Mouse (Mus musculus) brown adipose tissue, adult 24 weeks (tissue): ENCODE data around the gene Lefty2. TPM values are rescaled to one million over a fixed set of nuclear protein-coding genes. Genes with fewer than 3 reads are reported as not detected.
A peak's percentile ranks its signal among the peaks of the same experiment; 100 is the strongest.
"Not testable (repeated sequence)": the region's sequence is repeated elsewhere in the genome, so short reads cannot be mapped to it uniquely, and the experiment has no call there.

Experiments used
- H3K27ac ChIP-seq: fragments of 200-500 bp; replicated peaks from 2 replicates; pipeline ENCODE4 v1.5.1; 2012; ENCODE audit warnings: low read depth, mild to moderate bottlenecking, low read length
- H3K4me1 ChIP-seq: fragments of 200-500 bp; 2 replicates; pipeline ENCODE4 v1.6.1; 2012; ENCODE audit warnings: low read length, mixed read lengths; ENCODE audit not compliant: control insufficient read depth, insufficient read depth, insufficient read length
- H3K4me3 ChIP-seq: fragments of 200-500 bp; 2 replicates; pipeline ENCODE4 v1.5.1; 2012; ENCODE audit warnings: low read depth, mild to moderate bottlenecking, low read length, moderate library complexity; ENCODE audit not compliant: insufficient read depth
- polyA plus RNA-seq: library from polyadenylated mRNA; stranded (reverse); fragments of >200 nt; gene quantifications from 2 replicates; pipeline ENCODE4 v1.2.4, GENCODE M21; 2012; ENCODE audit not compliant: missing spikeins, insufficient read depth, insufficient read length

Gene Lefty2
- polyA plus RNA-seq, 1 experiment = not detected

DNA sequence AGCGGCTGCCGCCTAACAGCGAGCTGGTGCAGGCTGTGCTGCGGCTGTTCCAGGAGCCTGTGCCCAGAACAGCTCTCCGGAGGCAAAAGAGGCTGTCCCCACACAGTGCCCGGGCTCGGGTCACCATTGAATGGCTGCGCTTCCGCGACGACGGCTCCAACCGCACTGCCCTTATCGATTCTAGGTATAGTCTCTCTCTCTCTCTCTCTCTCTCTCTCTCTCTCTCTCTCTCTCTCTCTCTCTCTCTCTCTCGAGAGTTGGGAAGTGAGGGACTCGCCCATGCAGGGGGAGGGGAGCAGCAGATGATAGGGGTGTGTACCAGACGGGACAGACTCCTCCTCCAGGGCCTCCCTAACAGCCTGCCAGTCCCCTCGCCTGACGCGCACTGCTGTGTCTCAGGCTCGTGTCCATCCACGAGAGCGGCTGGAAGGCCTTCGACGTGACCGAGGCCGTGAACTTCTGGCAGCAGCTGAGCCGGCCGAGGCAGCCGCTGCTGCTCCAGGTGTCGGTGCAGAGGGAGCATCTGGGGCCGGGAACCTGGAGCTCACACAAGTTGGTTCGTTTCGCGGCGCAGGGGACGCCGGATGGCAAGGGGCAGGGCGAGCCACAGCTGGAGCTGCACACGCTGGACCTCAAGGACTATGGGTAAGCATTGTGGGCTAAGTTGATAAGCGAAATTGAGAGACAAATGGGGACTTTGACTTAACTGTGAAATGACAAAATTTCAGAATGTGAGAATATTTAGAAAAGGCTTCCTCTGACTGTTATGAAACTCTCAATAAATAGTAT lies 43.9 kb downstream of the Lefty2 start:
- H3K4me1 ChIP-seq, H3K27ac ChIP-seq: not testable (repeated sequence)
- peak overlapping the region; percentile 53 for H3K4me3 ChIP-seq

GRCm38 (mm10) chr1:180937631-180938030 lies 44.7 kb downstream of the Lefty2 start:
- H3K4me3 ChIP-seq, H3K27ac ChIP-seq, H3K4me1 ChIP-seq: not testable (repeated sequence)

DNA sequence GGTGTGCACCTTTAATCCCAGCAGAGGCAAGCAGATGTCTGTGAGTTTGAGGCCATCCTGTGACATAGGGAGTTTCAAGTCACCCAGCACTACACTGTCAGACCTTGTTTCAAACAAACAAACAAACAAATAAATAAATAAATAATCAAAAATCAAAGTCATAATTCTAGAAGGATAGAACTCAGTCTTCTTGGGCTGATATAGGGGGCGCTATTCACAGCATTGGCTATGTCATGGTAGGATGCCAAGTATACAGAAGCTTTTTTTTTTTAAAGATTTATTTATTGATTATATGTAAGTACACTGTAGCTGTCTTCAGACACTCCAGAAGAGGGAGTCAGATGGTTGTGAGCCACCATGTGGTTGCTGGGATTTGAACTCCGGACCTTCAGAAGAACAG lies 45.9 kb downstream of the Lefty2 start:
- H3K4me1 ChIP-seq = peaks cover 13% of the 10 kb centered on the region
- H3K4me3 ChIP-seq, H3K27ac ChIP-seq: not testable (repeated sequence)

DNA sequence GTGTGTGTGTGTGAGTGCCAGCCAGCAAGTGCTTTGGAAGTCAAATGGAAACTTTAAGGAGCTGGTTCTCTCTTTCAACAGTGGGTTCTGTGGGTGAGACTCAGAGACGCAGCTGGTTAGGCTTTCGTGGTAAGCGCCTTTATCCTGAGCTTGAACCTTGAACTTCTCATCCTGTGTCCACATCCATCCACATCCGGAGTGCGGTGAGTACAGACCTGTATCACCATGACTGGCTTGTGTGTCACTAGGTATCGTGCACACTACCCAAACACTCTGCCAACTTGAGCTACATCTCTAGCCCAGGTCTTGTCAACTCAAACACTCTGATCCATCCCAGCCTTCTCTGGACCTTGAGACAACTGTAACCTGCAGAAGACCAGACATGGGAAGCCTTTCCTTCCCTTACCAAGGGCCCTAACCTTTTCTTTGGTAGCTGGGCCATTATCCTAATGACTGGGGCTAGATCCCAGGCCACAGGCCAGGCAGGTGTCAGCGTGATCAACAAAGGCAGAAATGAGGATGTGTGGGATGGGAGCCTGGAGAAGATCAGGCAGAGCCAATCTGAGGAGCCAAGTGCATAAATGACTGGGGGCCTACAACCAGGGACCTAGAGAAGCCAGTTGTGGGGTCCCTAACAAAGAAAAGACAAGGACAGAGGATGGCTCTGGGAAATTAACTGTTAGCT lies 48.0 kb downstream of the Lefty2 start:
- H3K4me1 ChIP-seq = peaks cover 13% of the 10 kb centered on the region
- H3K4me3 ChIP-seq = 0 out of 2 replicates have a peak overlapping the region, but pooled peaks have one; percentile 92
- H3K27ac ChIP-seq = no peak overlapping the region

- Histone ChIP-seq H3K4me3 (peak overlapping the region; percentile 92), H3K27ac (peak overlapping the region; percentile 61; the same call in 1 of the 2 replicates), H3K4me1 (peaks cover 13% of the 10 kb centered on the region)
Observed at GRCm38 (mm10) chr1:180941726-180942125, 48.8 kb downstream of the Lefty2 start.

DNA sequence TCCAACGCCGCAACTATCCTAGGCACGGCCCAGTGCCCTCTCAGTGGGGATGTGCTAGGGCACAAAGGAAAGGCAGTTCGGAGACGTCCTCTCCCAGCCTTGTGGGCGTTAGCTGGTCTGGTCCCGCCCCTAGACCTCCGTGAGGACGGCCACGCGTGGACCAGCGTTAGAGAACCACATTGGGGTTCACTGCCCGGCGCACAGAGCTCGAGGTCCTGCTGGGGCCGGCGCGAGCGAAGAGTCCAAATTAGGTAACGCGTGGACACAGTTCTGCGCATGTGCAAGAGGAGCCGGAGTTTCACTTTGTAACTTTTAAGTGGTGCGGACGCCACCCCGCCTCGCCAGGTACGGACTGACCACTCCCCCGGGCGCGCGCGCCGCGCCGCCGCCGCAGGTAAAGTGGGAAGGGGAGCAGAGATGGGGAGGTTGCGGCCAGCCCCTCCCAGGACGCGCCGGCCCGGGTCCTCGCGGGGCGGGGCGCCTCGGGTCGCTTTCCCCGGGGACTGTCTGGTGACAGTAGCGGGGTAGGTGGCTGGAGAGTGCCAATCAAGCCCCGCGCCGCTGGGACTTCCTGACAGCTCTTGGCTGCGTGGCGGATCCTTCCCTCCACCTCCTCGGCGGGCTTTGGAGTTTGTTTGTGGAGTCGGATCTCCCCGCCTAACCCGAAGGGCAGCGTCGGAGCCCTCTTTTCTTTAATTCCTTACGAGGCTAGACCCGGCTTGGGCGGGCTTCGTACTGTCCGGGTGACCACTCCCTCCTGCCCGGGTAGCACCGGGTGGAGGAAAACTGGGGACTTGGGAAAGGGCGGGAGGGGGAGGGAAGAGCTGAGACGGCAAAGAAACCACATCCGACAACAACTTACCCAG lies 49.5 kb downstream of the Lefty2 start, which contains the start of gene Tmem63a:
TSS of gene Tmem63a (plus strand) at position 179 of the 866 bp plus-strand sequence.
- Histone ChIP-seq H3K4me3 (peak within 1 kb of the TSS; percentile 92), H3K4me1 (peaks cover 10% of the 10 kb centered on the region), H3K27ac (peak within 1 kb of the TSS; percentile 61)

GRCm38 (mm10) chr1:180943032-180943644 lies 50.2 kb downstream of the Lefty2 start:
- H3K4me3 ChIP-seq = peak overlapping the region; percentile 92
- peak overlapping the region; percentile 49; the same call in 1 of the 2 replicates for H3K27ac ChIP-seq
- H3K4me1 ChIP-seq = peaks cover 10% of the 10 kb centered on the region

DNA sequence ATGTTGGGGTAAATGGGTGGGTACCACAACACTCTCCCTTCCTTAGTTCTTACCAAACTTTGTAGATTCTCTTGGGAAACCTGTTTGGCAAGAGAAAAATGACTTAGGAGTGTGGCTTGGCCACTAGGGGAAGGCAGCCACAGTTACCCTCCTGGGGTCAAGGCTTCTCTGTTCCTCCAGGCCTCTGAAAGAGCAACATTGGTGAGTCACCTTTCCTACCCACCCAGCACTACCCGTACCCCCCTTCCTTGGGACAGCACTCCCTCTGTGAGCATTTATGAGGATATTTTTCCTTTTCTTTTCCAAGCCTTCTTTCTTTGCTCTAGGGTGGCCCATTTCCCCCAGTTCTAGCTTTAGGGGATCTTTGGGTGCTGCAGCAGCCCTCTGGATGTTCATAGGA lies 51.0 kb downstream of the Lefty2 start:
- Histone ChIP-seq H3K27ac (no peak overlapping the region), H3K4me3 (no peak overlapping the region), H3K4me1 (peaks cover 10% of the 10 kb centered on the region)

DNA sequence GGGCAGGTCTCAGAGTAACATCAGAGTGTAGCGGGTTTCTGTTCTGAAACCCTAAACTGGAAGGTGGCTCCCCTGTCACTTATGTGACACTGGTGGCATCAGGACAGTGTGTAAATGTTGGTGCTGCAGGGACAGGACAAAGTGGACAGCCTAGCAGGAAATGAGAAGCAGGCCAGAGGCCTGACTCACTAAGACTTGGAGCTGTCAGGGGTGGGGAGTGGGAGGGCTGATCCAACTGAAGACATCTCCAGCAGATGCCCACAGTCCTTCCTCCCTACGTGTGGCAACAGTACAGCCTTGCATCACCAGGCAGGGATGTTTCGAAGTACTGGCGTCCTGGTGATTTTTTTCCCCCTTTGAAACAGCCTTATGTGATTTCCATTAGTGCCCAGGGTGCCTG lies 51.6 kb downstream of the Lefty2 start:
- Histone ChIP-seq H3K27ac (no peak overlapping the region), H3K4me3 (no peak overlapping the region), H3K4me1 (peaks cover 10% of the 10 kb centered on the region)

DNA sequence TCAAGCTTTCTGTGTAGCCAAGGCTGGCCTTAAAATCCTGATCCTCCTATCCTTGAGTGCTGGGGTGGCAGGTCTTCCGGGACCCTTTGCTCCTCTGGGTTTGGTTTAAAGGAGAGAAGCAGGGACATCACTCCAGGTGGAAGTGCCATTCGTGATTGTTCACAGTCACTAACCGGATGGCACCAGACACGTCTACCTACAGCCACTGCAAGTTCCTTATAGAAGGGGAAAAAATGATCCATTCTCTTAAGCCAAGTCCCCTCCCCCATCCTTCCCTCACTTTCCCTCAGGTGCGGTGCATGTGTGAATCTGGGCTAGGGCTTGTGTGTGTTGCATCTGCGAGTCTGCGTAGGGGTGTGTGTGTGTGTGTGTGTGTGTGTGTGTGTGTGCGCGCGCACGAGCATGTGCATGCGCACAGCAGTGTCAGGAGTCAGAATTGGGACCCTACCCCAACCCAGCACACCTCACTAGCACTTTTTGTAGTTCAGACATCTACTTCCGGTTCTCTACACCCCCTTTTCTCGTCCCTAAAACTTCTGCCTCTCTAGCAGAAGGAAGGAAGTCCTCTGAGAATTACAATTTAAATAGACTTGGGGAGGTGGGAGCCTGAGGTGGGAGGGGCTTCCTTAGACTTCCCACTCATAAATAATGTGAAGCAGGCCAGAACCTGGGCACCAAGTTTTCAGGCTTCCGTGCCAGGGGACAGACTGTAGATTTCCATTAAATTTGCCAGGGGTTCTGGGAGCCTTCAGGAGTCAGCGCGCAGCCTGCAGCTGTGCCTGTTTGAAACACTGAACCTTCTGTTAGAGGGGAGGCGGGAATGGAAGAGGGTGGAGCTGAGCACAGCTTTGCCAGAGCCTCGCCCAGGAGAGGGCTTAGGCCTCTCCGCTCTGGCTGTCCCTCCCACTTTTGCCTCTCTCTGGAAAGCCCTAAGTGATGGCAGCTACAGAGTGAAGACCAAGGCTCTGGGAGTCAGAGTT lies 52.4 kb downstream of the Lefty2 start:
- no peak overlapping the region for H3K27ac ChIP-seq
- peaks cover 10% of the 10 kb centered on the region for H3K4me1 ChIP-seq
- no peak overlapping the region for H3K4me3 ChIP-seq

DNA sequence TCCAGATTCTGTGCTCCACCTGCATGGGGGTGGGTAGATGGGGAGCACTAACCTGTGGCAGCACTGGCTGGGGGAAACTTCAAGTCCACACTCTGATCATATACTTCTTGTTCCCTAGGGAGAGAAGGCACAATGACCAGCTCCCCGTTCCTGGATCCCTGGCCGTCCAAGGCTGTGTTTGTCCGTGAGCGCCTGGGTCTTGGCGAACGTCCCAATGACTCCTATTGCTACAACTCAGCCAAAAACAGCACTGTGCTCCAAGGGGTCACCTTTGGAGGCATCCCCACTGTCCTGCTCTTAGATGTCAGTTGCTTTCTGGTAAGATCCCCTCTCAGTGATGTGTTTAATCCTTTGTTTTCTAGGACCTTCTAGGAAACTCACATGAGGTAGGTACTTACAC lies 53.5 kb downstream of the Lefty2 start:
- Histone ChIP-seq H3K4me3 (no peak overlapping the region), H3K4me1 (peaks cover 9% of the 10 kb centered on the region), H3K27ac (no peak overlapping the region)
